Mouse (Mus musculus) cortical plate, adult 2 months (tissue): ENCODE data around the gene 2310046K23Rik. TPM values are rescaled to one million over a fixed set of nuclear protein-coding genes. Genes with fewer than 3 reads are reported as not detected.

Experiments used
- H3K27ac ChIP-seq: fragments of 200-500 bp; 2 replicates; pipeline ENCODE4 v1.5.1; 2012; ENCODE audit warnings: low read length, control low read depth, inconsistent platforms; ENCODE audit not compliant: insufficient read depth
- H3K4me1 ChIP-seq: fragments of 200-500 bp; 2 replicates; pipeline ENCODE4 v1.6.1; 2011; ENCODE audit warnings: low read length; ENCODE audit not compliant: control insufficient read depth, insufficient read depth
- H3K4me3 ChIP-seq: fragments of 200-500 bp; 2 replicates; pipeline ENCODE4 v1.5.1; 2011; ENCODE audit warnings: mild to moderate bottlenecking, low read length, control low read depth; ENCODE audit not compliant: insufficient read depth
- CTCF ChIP-seq: fragments of 200-500 bp; IDR thresholded peaks from 2 replicates; pipeline ENCODE4 v1.5.1; 2011; ENCODE audit warnings: mild to moderate bottlenecking, control low read depth, low read length; ENCODE audit not compliant: insufficient read depth; ENCODE audit errors: extremely low read depth
- POLR2A ChIP-seq: fragments of 200-500 bp; IDR thresholded peaks from 2 replicates; pipeline ENCODE4 v1.6.1; 2011; ENCODE audit warnings: mild to moderate bottlenecking, low read length, control low read depth; ENCODE audit not compliant: insufficient read depth; ENCODE audit errors: extremely low read depth
- polyA plus RNA-seq: library from polyadenylated mRNA; depleted of rRNA; stranded (reverse); fragments of >200 nt; gene quantifications from 2 replicates; pipeline ENCODE4 v1.2.3, GENCODE M21; 2012; rRNA removed

2310046K23Rik gene
- not detected in 2 replicates for polyA plus RNA-seq

- TF ChIP-seq CTCF, result no peak
- H3K4me3 ChIP-seq, result no peak within 1 kb of the TSS
- no peak within 1 kb of the TSS for H3K27ac ChIP-seq
- H3K4me1 ChIP-seq, result no peaks in the 10 kb centered on the region
Measured at GRCm38 (mm10) chr3:92534411-92534810, at the start of gene 2310046K23Rik. Gene 2310046K23Rik (minus strand): TSS chr3:92534511.

- H3K4me1 ChIP-seq, result no peaks in the 10 kb centered on the region
- H3K4me3 ChIP-seq, result no peak overlapping the region
- no peak overlapping the region for H3K27ac ChIP-seq
- TF ChIP-seq POLR2A (no peak), CTCF (no peak)
Measured at GRCm38 (mm10) chr3:92583164-92583826, 49.0 kb upstream of the 2310046K23Rik start.

GRCm38 (mm10) chr3:92579508-92579907 is 45.2 kb upstream of the 2310046K23Rik start:
- Histone ChIP-seq H3K27ac (no peak overlapping the region), H3K4me3 (no peak overlapping the region), H3K4me1 (no peaks in the 10 kb centered on the region)
- TF ChIP-seq CTCF (no peak), POLR2A (no peak)

GRCm38 (mm10) chr3:92578652-92579413 is 44.5 kb upstream of the 2310046K23Rik start:
- TF ChIP-seq CTCF, result no peak
- TF ChIP-seq POLR2A, result no peak
- Histone ChIP-seq H3K4me3 (no peak overlapping the region), H3K4me1 (no peaks in the 10 kb centered on the region), H3K27ac (no peak overlapping the region)

- H3K4me3 ChIP-seq, result no peak within 1 kb of the TSS
- TF ChIP-seq CTCF, result no peak
- no peak within 1 kb of the TSS for H3K27ac ChIP-seq
- H3K4me1 ChIP-seq, result no peaks in the 10 kb centered on the region
Measured at GRCm38 (mm10) chr3:92573449-92574041, 39.2 kb upstream of the 2310046K23Rik start, which contains the start of gene Ivl. Gene Ivl (minus strand): TSS chr3:92573735.

- Histone ChIP-seq H3K4me1 (no peaks in the 10 kb centered on the region), H3K27ac (no peak overlapping the region), H3K4me3 (no peak overlapping the region)
- TF ChIP-seq CTCF (no peak), POLR2A (no peak)
Measured at GRCm38 (mm10) chr3:92572514-92573155, 38.3 kb upstream of the 2310046K23Rik start.

- no peak overlapping the region for H3K27ac ChIP-seq
- TF ChIP-seq CTCF (no peak), POLR2A (no peak)
- no peaks in the 10 kb centered on the region for H3K4me1 ChIP-seq
- no peak overlapping the region for H3K4me3 ChIP-seq
Measured at GRCm38 (mm10) chr3:92568752-92569151, 34.4 kb upstream of the 2310046K23Rik start.

GRCm38 (mm10) chr3:92565418-92565817 is 31.1 kb upstream of the 2310046K23Rik start:
- Histone ChIP-seq H3K4me1 (no peaks in the 10 kb centered on the region), H3K27ac (no peak overlapping the region), H3K4me3 (no peak overlapping the region)
- TF ChIP-seq CTCF (no peak), POLR2A (no peak)

GRCm38 (mm10) chr3:92512325-92512724 is 22.0 kb downstream of the 2310046K23Rik start:
- no peak overlapping the region for H3K27ac ChIP-seq
- TF ChIP-seq CTCF, result peak; percentile 14; the same call in 1 of the 2 replicates
- TF ChIP-seq POLR2A, result no peak
- H3K4me3 ChIP-seq, result no peak overlapping the region
- no peaks in the 10 kb centered on the region for H3K4me1 ChIP-seq

- Histone ChIP-seq H3K4me1 (no peaks in the 10 kb centered on the region), H3K27ac (no peak overlapping the region), H3K4me3 (no peak overlapping the region)
- TF ChIP-seq CTCF (peak; percentile 58), POLR2A (no peak)
Measured at GRCm38 (mm10) chr3:92510786-92511185, 23.5 kb downstream of the 2310046K23Rik start.

- H3K27ac ChIP-seq, result no peak overlapping the region
- H3K4me1 ChIP-seq, result no peaks in the 10 kb centered on the region
- H3K4me3 ChIP-seq, result no peak overlapping the region
- TF ChIP-seq POLR2A (no peak), CTCF (no peak)
Measured at GRCm38 (mm10) chr3:92508185-92508584, 26.1 kb downstream of the 2310046K23Rik start.
